Mouse (Mus musculus) stomach, postnatal 0 days (tissue): ENCODE measurements around the gene Ganab. TPM values are rescaled to one million over a fixed set of nuclear protein-coding genes. Genes with fewer than 3 reads are reported as not detected.
A peak's percentile ranks its signal among the peaks of the same experiment; 100 is the strongest.

ENCODE experiments used
- ATAC-seq: fragments of 200-750 bp; cut with Nextera tagmentation; 2 replicates; pipeline ENCODE4 v1.8.0; 2017; ENCODE audit not compliant: low FRiP score, low TSS enrichment
- DNase-seq: peaks from one replicate; pipeline ENCODE4 v3.0.0-alpha.2; 2016; ENCODE audit warnings: low spot score
- H3K27ac ChIP-seq: fragments of 300-500 bp; sonication (generic); replicated peaks from 2 replicates; pipeline ENCODE4 v1.5.1; 2014; ENCODE audit warnings: mild to moderate bottlenecking, control low read depth
- H3K27me3 ChIP-seq: fragments of 300-500 bp; sonication (generic); 2 replicates; pipeline ENCODE4 v1.6.1; 2014; ENCODE audit warnings: low read length; ENCODE audit not compliant: control insufficient read depth, insufficient read depth
- H3K36me3 ChIP-seq: fragments of 300-500 bp; sonication (generic); 2 replicates; pipeline ENCODE4 v1.6.1; 2014; ENCODE audit warnings: low read length, mixed read lengths; ENCODE audit not compliant: control insufficient read depth, insufficient read depth
- H3K4me1 ChIP-seq: fragments of 300-500 bp; sonication (generic); replicated peaks from 2 replicates; pipeline ENCODE4 v1.6.1; 2014; ENCODE audit warnings: antibody characterized with exemption; ENCODE audit not compliant: control insufficient read depth, insufficient read depth
- H3K4me2 ChIP-seq: fragments of 300-500 bp; sonication (generic); replicated peaks from 2 replicates; pipeline ENCODE4 v1.6.1; 2014; ENCODE audit warnings: low read depth, mild to moderate bottlenecking, control low read depth, moderate library complexity
- H3K4me3 ChIP-seq: fragments of 300-500 bp; sonication (generic); 2 replicates; pipeline ENCODE4 v1.5.1; 2014; ENCODE audit warnings: low read depth, low read length, control low read depth
- H3K9ac ChIP-seq: fragments of 300-500 bp; sonication (generic); 2 replicates; pipeline ENCODE4 v1.6.1; 2014; ENCODE audit warnings: mild to moderate bottlenecking, low read length, control low read depth, mixed read lengths
- H3K9me3 ChIP-seq: fragments of 300-500 bp; sonication (generic); 2 replicates; pipeline ENCODE4 v1.6.1; 2016; ENCODE audit warnings: low read length; ENCODE audit not compliant: control insufficient read depth
- CTCF ChIP-seq: IDR thresholded peaks from 2 replicates; pipeline ENCODE4 v1.5.1; 2016; ENCODE audit warnings: antibody characterized with exemption, low read depth, mild to moderate bottlenecking, moderate library complexity
- EP300 ChIP-seq: optimal IDR thresholded peaks from 2 replicates; pipeline ENCODE3; 2016; ENCODE audit warnings: antibody characterized with exemption
- WGBS: fragments of 180-500 bp; shearing (Covaris S2); extraction: QIAGEN DNeasy Blood & Tissue Kit; methylation state at CpG from one replicate; pipeline ENCODE4 v1.1.7; 2014; 5-methylcytosine and 5-hydroxymethylcytosine counted together
- polyA plus RNA-seq: library from polyadenylated mRNA; unstranded; fragments of >200 nt; fragmentation: Nextera tagmentation; extraction: Ambion mirVana; gene quantifications from 2 replicates; pipeline ENCODE4 v1.2.1, GENCODE M21; 2015

The Ganab gene
- polyA plus RNA-seq, 1 experiment from 2014 or later, result 32.3 TPM

DNA sequence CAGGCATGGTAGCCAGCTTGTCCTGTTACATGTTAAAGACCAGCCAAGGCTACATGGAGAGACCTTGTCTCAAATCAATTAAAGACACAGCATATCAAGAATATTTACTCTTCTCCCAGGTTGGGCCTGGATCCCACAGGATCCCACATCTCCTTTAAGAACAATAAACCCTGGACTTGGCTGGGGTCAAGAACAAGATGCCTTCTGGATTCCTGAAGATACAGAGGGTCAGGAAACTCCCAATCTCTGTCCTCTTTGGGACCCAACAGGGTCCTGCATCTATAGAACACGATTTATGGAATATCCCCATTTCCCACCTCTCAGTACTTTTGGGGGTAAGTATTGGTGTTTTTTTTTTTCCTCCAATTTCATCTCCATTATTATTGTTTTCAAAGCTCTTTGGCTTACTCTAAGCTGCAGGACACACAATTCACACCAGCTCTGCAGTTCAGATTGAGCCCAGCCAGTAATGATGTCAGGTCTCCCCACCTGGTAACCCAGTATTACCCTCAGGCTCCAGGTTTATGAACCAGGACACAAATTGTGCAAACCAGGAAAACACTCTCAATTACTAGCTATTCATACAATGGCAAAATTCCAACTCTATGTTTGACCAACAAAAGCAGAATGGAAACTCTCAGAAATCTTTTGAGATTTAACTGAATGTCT is 10.8 kb upstream of the Ganab start:
- no peak overlapping the region for H3K4me3 ChIP-seq
- no peak overlapping the region for H3K9ac ChIP-seq

DNA sequence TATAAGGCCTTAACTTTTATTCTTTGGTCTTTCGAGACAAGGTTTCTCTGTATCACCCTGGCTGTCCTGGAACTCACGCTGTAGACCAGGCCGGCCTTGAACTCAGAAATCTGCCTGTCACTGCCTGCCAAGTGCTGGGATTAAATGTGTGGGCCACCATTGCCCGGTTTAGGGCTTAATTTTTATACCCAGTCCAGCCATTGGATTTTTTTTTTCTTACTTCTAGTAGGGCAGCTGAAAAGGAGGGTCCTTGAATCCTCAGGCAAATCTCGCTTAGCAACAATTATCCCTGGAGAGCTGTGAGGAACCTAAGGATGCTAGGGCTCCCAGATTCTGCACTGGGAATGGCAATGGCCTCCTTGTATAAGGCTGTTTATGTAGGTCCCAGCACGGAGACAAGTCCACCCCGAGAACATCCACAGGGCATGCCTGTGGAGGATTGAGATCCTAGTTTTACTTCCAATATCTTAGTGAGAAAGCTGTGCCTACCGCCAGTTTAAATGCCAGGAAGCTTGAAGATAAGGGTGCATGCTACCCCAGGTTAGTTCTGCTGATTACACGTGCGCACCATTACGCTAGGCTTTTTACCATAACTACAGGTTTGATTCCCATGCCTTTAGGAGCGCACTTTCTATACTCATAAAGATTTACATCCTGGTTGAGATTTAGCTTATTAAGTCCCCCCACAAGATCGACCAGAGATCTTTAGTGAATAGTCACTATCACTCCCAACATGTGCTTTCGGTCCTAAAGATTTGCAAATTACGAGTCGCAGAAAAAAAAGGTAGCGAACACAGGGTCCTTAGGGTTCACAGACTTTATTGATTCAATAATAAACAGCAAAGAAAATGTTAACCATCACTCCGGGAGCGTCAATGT is 10.0 kb upstream of the Ganab start:
- Histone ChIP-seq H3K4me1 (peaks cover 4% of the 10 kb centered on the region; the same call in 1 of the 2 replicates), H3K9me3 (no peaks in the 10 kb centered on the region), H3K27me3 (no peaks in the 10 kb centered on the region), H3K9ac (peak overlapping the region; percentile 78), H3K36me3 (no peaks in the 10 kb centered on the region), H3K27ac (peak overlapping the region; percentile 75), H3K4me3 (peak overlapping the region; percentile 69), H3K4me2 (peak overlapping the region; percentile 63)
- ATAC-seq, result no peak
- peak; percentile 19 for DNase-seq
- 14% methylated on average over 19 of the region's 19 CpGs for WGBS
- TF ChIP-seq EP300, result no peak
- no peak for TF ChIP-seq CTCF

More for the DNA sequence above, 10.8 kb upstream of the Ganab start:
- no peak overlapping the region; the same call in 1 of the 2 replicates for H3K27ac ChIP-seq
- WGBS, result 55% methylated on average over 1 of the region's 1 CpGs
- H3K4me2 ChIP-seq, result no peak overlapping the region; the same call in 1 of the 2 replicates
- no peaks in the 10 kb centered on the region for H3K36me3 ChIP-seq
- no peaks in the 10 kb centered on the region for H3K9me3 ChIP-seq
- no peak for DNase-seq
- peaks cover 4% of the 10 kb centered on the region; the same call in 1 of the 2 replicates for H3K4me1 ChIP-seq
- TF ChIP-seq CTCF (no peak), EP300 (no peak)
- no peaks in the 10 kb centered on the region for H3K27me3 ChIP-seq
- no peak for ATAC-seq

GRCm38 (mm10) chr19:8888511-8889385 is 9.1 kb upstream of the Ganab start, which contains the start of the genes 1810009A15Rik and Gm49416:
1810009A15Rik (plus strand) TSS chr19:8888853.
Gm49416 (plus strand) TSS chr19:8888926.
- TF ChIP-seq EP300 (no peak), CTCF (no peak)
- Histone ChIP-seq H3K36me3 (no peaks in the 10 kb centered on the region), H3K9ac (peak within 1 kb of the TSS; percentile 78), H3K4me3 (peak within 1 kb of the TSS; percentile 69), H3K4me1 (peaks cover 4% of the 10 kb centered on the region; the same call in 1 of the 2 replicates), H3K27me3 (no peaks in the 10 kb centered on the region), H3K27ac (peak within 1 kb of the TSS; percentile 85), H3K4me2 (peak within 1 kb of the TSS; percentile 63), H3K9me3 (no peaks in the 10 kb centered on the region)
- DNase-seq (peak; percentile 97), ATAC-seq (peak; percentile 94)
- under 1% methylated on average over 58 of the region's 58 CpGs for WGBS

- ATAC-seq (peak; percentile 56), DNase-seq (peak; percentile 88)
- H3K4me2 ChIP-seq, result peak within 1 kb of the TSS; percentile 87
- H3K27ac ChIP-seq, result peak within 1 kb of the TSS; percentile 92
- H3K27me3 ChIP-seq, result no peaks in the 10 kb centered on the region
- 1% methylated on average over 51 of the region's 54 CpGs for WGBS
- peak within 1 kb of the TSS; percentile 91 for H3K9ac ChIP-seq
- H3K4me1 ChIP-seq, result 0 out of 2 replicates have a peak, but pooled peaks cover 3% of the 10 kb centered on the region
- TF ChIP-seq EP300, result no peak
- TF ChIP-seq CTCF, result no peak
- H3K4me3 ChIP-seq, result peak within 1 kb of the TSS; percentile 88
- H3K9me3 ChIP-seq, result no peaks in the 10 kb centered on the region
- H3K36me3 ChIP-seq, result peaks cover 4% of the 10 kb centered on the region; the same call in 1 of the 2 replicates
Measured at GRCm38 (mm10) chr19:8892829-8893766, 4.8 kb upstream of the Ganab start, which contains the start of gene Ints5. Ints5 (plus strand) TSS chr19:8893005.
